Mouse (Mus musculus): ENCODE measurements around the gene Itga9.

Gene Itga9

GRCm38 (mm10) chr9:118726550-118726949 is 120.1 kb downstream of the Itga9 start:
- DNase-seq (ENCODE audit: low spot score): no peak

- no peak for DNase-seq (ENCODE audit: low spot score)
Measured at GRCm38 (mm10) chr9:118728296-118728695, 121.8 kb downstream of the Itga9 start.

- DNase-seq (ENCODE audit: low spot score): no peak
Measured at GRCm38 (mm10) chr9:118728987-118729386, 122.5 kb downstream of the Itga9 start.

- DNase-seq (ENCODE audit: low spot score): no peak
Measured at GRCm38 (mm10) chr9:118730172-118730571, 123.7 kb downstream of the Itga9 start.

DNA sequence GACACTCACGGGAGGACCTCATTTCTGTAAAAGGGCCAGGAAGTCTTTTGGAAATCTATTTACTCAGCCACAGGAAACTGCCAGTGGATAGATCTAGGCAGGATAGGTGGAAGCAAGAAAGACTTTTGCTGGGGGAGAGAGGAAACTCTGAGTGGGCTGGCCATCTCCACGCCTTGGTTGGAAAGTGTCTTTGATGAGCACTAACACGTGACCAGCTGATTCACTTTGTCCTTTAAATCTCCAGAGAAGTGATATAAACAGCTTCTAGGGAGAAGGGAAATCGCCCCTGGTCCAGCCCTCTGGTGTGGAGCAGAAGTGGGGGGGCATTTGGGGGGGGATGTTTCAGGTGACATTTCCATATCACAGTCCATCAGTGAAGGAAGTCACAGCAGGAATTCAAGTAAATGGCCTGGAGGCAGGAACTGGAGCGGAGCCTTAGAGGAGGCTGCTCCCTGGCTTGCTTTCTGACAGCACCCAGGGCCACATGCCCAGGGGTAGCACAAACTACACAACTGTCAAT is 124.4 kb downstream of the Itga9 start:
- DNase-seq (ENCODE audit: low spot score): no peak

DNA sequence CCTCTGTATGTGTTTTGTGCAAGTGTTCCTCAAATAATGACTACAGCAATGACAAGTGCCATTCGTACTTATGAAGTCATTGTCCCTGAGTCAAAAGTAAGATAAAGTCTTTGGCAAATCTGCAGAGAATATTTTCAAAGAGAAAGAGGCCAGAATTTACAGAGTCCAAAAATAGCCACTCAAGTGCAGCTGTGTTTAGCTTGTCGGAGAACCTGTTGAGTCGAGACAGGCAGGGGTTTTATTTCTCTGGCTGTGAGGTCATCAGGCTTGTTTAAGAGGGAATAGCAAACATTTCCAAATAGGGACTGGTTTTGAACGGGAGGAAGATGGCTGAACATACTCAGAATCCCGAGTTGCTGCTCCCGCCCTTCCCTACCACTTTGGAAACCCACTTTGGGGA is 125.2 kb downstream of the Itga9 start:
- DNase-seq (ENCODE audit: low spot score): no peak

- no peak for DNase-seq (ENCODE audit: low spot score)
Measured at GRCm38 (mm10) chr9:118733601-118734000, 127.1 kb downstream of the Itga9 start.

DNA sequence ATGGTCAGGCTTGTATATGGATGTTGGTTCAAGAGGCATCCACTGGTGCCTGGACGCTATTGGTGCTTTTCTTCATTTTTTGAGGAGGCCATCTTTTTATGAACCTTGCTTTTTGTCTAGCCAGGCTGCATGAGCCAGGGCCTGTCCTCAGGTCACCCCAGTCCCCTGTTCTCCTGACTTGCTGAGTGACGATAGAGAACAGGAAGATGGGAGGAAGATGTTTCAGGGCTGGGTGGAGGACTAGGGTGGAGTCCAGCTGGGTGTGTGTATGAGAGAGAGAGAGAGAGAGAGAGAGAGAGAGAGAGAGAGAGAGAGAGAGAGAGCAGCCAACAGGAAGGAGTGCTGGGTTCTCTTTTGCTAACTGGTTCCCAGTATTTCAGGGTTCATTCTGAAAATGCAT is 130.6 kb downstream of the Itga9 start:
- DNase-seq (ENCODE audit: low spot score): no peak

- DNase-seq (ENCODE audit: low spot score): peak; percentile 55
Measured at GRCm38 (mm10) chr9:118737601-118738137, 131.2 kb downstream of the Itga9 start.

GRCm38 (mm10) chr9:118738311-118738710 is 131.8 kb downstream of the Itga9 start:
- no peak for DNase-seq (ENCODE audit: low spot score)

DNA sequence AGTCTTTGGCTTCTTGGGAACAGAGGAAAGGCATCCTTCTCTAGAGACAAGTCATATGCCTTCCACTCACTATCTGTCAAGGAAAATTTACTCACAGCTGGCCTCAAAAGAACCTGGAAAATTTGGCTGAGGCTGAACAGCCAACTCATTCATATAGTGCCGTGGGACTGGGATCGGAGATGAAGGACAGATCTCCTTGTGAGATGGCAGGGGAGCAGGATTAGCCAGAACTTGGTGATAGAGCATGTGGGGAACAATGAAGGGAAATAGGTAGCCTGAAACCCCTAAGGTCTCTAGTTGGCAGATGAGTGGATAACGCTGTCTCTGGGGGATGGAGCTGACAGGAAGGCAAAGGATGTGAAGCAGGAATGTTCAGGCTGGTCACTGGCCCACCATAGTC is 132.6 kb downstream of the Itga9 start:
- DNase-seq (ENCODE audit: low spot score): no peak

DNA sequence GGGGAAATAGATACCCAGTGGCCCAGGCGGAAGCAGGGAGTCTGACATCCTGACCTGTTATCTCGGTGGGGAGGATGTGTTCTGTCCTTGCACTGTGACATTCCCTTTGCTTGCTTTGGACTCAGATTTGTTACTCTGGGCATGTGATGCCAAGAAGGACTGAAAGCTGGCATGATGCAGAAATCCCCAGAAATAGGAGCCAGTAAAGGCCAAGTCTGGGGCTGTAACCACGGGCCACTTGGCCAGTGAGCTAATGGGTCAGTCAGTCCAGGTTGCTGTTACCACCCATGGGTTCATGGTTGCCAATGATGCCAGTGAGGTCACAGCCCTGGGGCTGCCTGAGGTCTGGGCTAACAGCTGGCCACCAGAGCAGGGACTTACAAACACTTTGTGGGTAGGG is 133.2 kb downstream of the Itga9 start:
- DNase-seq (ENCODE audit: low spot score): no peak

GRCm38 (mm10) chr9:118741268-118741667 is 134.8 kb downstream of the Itga9 start:
- no peak for DNase-seq (ENCODE audit: low spot score)

- no peak for DNase-seq (ENCODE audit: low spot score)
Measured at GRCm38 (mm10) chr9:118749335-118749949, 143.0 kb downstream of the Itga9 start.

GRCm38 (mm10) chr9:118750828-118751227 is 144.3 kb downstream of the Itga9 start:
- DNase-seq (ENCODE audit: low spot score): no peak

- DNase-seq (ENCODE audit: low spot score): no peak
Measured at GRCm38 (mm10) chr9:118752376-118752775, 145.9 kb downstream of the Itga9 start.

- no peak for DNase-seq (ENCODE audit: low spot score)
Measured at GRCm38 (mm10) chr9:118759462-118759861, 153.0 kb downstream of the Itga9 start.

GRCm38 (mm10) chr9:118761953-118762590 is 155.6 kb downstream of the Itga9 start:
- DNase-seq (ENCODE audit: low spot score): no peak

DNA sequence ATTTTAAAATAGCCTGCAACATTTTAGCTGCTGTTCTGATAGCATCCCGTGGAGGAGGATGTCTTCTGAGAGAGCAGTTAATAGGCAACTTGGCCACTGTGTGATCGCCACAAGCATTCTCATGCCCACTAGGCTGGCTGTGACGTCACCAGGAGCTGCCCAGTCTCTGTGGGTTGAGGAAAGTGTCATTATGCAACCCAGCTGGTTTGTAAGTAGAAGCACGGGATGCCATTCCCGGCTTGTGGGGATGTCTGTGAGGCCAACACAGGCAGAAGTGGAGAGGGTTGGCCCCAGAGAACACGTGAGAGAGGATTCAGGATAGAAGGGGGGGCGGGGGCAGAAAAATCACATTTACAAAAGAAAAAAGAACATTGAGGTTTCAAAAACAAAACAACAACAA is 156.3 kb downstream of the Itga9 start:
- no peak for DNase-seq (ENCODE audit: low spot score)

GRCm38 (mm10) chr9:118763203-118763602 is 156.7 kb downstream of the Itga9 start:
- no peak for DNase-seq (ENCODE audit: low spot score)

DNA sequence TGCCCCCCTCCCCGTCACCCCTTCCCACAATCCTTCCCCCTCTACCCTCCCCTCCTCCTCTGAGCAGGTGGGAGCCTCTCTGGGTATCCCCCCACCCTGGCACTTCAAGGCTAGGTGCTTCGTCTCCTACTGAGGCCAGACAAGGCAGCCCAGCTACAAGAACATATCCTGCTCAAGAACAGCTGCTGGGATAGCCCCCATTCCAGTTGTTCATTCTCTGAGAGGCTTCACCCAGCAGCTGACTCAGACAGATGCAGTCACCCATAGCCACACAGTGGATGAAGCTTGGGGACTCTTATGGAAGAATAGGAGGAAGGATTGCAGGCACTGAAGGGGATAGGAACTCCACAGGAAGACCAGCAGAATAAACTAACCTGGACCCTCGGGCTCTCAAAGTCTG is 157.2 kb downstream of the Itga9 start:
- DNase-seq (ENCODE audit: low spot score): no peak

GRCm38 (mm10) chr9:118765059-118765458 is 158.6 kb downstream of the Itga9 start:
- DNase-seq (ENCODE audit: low spot score): no peak

- DNase-seq (ENCODE audit: low spot score): no peak
Measured at GRCm38 (mm10) chr9:118767008-118767407, 160.5 kb downstream of the Itga9 start.

DNA sequence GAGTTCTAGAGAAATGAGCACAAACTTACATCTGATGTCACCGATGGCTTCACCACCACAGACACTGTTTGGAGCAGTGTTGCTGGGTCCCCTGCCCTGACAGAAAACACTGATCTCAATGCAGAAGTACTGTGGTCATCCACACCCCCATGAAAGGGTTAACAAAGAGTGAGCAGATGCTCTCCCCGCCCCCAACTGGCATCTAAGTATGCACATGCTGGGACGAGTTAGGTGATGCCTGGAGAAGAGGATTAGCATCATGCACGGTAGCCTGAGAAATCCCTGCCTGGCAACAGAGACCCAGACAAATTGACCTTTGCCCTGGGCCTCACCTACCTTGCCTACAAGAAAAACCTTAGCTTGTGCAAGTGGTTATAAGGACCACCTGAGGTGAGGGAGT is 162.1 kb downstream of the Itga9 start:
- DNase-seq (ENCODE audit: low spot score): no peak
